Mouse (Mus musculus) lung, embryonic 16.5 days (tissue): ENCODE results near the gene Rrad. TPM values are rescaled to one million over a fixed set of nuclear protein-coding genes. Genes with fewer than 3 reads are reported as not detected.

Source experiments
- ATAC-seq: fragments of 200-750 bp; cut with Nextera tagmentation; 2 replicates; pipeline ENCODE4 v1.8.0; 2017; ENCODE audit warnings: low read depth, mild to moderate bottlenecking, moderate library complexity
- H3K27ac ChIP-seq: fragments of 300-500 bp; sonication (generic); 2 replicates; pipeline ENCODE4 v1.5.1; 2014; ENCODE audit warnings: mild to moderate bottlenecking, control low read depth, low read length
- H3K27me3 ChIP-seq: fragments of 300-500 bp; sonication (generic); 2 replicates; pipeline ENCODE4 v1.6.1; 2014; ENCODE audit warnings: low read depth, low read length, mixed read lengths; ENCODE audit not compliant: control insufficient read depth, insufficient read depth
- H3K36me3 ChIP-seq: fragments of 300-500 bp; sonication (generic); 2 replicates; pipeline ENCODE4 v1.6.1; 2014; ENCODE audit warnings: low read length; ENCODE audit not compliant: control insufficient read depth, insufficient read depth
- H3K4me1 ChIP-seq: fragments of 300-500 bp; sonication (generic); replicated peaks from 2 replicates; pipeline ENCODE4 v1.6.1; 2014; ENCODE audit warnings: low read length, mixed read lengths; ENCODE audit not compliant: control insufficient read depth, insufficient read depth
- H3K4me2 ChIP-seq: fragments of 300-500 bp; sonication (generic); 2 replicates; pipeline ENCODE4 v1.6.1; 2014; ENCODE audit warnings: low read depth, low read length, control low read depth
- H3K4me3 ChIP-seq: fragments of 300-500 bp; sonication (generic); 2 replicates; pipeline ENCODE4 v1.5.1; 2014; ENCODE audit warnings: mild to moderate bottlenecking, low read length, control low read depth
- H3K9ac ChIP-seq: fragments of 300-500 bp; sonication (generic); 2 replicates; pipeline ENCODE4 v1.6.1; 2014; ENCODE audit warnings: low read length, control low read depth
- H3K9me3 ChIP-seq: fragments of 300-500 bp; sonication (generic); 2 replicates; pipeline ENCODE4 v1.6.1; 2016; ENCODE audit warnings: low read length; ENCODE audit not compliant: control insufficient read depth
- WGBS: fragments of 180-500 bp; shearing (Covaris S2); extraction: QIAGEN DNeasy Blood & Tissue Kit; methylation state at CpG from one replicate; pipeline ENCODE4 v1.1.7; 2014; 5-methylcytosine and 5-hydroxymethylcytosine counted together
- polyA plus RNA-seq: library from polyadenylated mRNA; unstranded; fragments of >200 nt; fragmentation: Nextera tagmentation; extraction: Ambion mirVana; gene quantifications from 2 replicates; pipeline ENCODE4 v1.2.1, GENCODE M21; 2015

The Rrad gene
- polyA plus RNA-seq, 1 experiment from 2014 or later: 22.2 TPM

DNA sequence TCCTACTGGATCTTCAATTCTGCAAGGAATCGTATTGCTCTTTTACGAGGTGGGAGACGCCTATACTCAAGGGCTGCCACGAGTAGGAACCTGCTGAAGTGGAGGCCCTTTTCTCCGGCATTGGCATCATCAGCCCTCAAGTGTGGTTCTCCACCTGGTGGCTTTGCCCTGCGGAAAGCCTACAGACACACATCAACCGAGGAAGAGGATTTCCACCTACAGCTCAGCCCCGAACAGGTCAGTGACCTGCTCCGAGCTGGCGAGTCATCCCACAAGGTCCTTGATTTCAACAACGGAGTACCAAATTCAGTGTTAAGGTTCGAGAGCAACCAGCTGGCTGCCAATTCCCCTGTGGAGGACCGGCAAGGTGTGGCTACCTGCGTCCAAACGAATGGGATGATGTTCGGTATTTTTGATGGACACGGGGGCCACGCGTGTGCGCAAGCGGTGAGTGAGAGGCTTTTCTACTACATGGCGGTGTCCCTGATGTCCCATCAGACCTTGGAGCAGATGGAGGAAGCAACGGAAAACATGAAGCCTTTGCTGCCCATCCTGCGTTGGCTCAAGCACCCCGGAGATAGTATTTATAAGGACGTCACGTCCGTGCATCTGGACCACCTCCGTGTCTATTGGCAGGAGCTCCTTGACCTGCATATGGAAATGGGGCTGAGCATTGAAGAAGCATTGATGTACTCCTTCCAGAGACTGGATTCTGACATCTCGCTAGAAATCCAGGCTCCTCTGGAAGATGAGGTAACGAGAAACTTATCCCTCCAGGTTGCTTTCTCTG, 37.4 kb downstream of the Rrad start:
- Histone ChIP-seq H3K4me1 (peaks cover 8% of the 10 kb centered on the region), H3K9ac (no peak overlapping the region), H3K36me3 (peaks cover 8% of the 10 kb centered on the region), H3K4me3 (no peak overlapping the region), H3K27ac (no peak overlapping the region), H3K4me2 (no peak overlapping the region), H3K9me3 (no peaks in the 10 kb centered on the region), H3K27me3 (no peaks in the 10 kb centered on the region)
- ATAC-seq: no peak
- 85% methylated on average over 31 of the region's 31 CpGs for WGBS

DNA sequence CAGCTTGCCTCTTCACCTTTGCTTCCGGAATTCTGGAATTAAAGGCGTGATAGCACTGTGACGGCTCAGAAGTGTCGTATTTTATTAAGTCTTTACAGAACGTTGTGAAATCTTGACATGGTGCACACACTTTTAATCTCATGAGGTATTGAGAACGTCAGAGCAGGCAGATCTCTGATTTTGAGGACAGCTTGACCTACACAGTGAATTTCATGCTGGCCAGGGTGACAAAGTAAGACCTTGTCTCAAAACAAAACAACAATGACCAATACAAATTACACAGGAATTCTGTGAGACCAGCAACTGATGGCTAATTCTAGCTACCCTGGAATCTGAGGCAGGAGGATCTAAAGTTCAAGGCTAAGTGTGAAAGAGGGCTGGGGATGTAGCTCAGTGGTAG, 38.6 kb downstream of the Rrad start:
- H3K4me3 ChIP-seq: no peak overlapping the region
- H3K9ac ChIP-seq: no peak overlapping the region

DNA sequence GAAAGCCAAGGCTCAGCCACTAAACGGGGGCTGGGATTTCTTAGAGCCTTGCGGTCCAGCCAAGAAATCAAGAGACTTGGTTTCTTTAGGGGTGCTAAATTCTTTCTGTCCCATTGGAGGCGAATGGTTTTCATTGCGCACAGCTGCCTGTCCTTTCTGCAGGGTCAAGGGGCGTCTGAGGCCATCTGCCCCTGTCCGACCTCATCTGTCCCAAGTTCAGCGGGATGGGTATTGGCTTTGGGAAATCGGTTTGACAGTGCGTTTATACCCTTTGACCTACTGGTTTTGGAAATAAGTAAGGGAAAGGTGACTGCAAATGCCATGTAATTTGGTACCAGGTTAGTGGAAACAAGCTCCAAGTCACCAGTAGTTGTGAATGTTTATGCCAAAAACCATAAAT, 39.3 kb downstream of the Rrad start:
- WGBS: 2% methylated on average over 9 of the region's 9 CpGs
- Histone ChIP-seq H3K4me1 (peaks cover 8% of the 10 kb centered on the region), H3K4me2 (peak overlapping the region; percentile 94), H3K27me3 (no peaks in the 10 kb centered on the region), H3K4me3 (peak overlapping the region; percentile 52), H3K9ac (peak overlapping the region; percentile 61), H3K9me3 (no peaks in the 10 kb centered on the region), H3K27ac (peak overlapping the region; percentile 43; the same call in 1 of the 2 replicates), H3K36me3 (peaks cover 8% of the 10 kb centered on the region)
- no peak for ATAC-seq

More for the DNA sequence above, 38.6 kb downstream of the Rrad start:
- Histone ChIP-seq H3K4me2 (no peak overlapping the region), H3K4me1 (peaks cover 8% of the 10 kb centered on the region), H3K27me3 (no peaks in the 10 kb centered on the region), H3K27ac (no peak overlapping the region), H3K9me3 (no peaks in the 10 kb centered on the region), H3K36me3 (peaks cover 8% of the 10 kb centered on the region)
- 57% methylated on average over 6 of the region's 6 CpGs for WGBS
- ATAC-seq: no peak

DNA sequence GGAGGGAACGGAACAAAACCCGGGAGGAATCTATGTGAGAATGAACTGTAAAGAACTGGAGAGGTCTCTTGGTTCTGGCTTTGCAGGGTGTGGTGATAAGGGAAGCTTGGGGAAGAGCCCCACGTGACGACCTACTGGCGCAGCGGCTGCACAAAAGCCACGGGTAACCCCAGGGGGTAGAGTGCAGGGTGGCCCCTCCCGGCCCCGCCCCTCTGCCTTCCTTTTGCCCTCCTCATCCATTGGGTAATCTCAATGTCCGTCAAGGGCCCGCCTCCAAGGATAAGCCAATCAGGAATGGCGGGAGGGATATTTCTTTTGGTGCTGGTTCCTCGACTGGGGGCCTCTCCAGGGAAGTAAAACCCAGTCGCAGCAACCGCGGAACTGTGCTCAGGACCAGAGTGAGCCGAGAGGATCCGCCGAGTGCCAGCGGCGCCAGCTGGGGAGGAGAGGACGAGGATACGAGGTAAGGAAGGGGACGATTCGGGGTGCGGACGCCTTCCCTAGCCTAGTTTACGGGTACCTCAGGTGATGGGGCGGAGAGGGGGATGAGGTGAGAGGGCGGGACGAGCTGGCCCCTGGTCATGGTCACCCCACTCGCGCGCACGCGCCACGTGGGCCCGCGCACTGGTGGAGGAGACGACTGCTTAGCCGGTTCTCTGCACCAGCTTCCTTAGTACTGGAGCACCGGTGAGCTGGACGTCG, 39.8 kb downstream of the Rrad start, which contains the start of gene Pdp2:
Gene Pdp2, plus strand, starts transcription at position 319 of the 702 bp plus-strand sequence.
- H3K9ac ChIP-seq: peak within 1 kb of the TSS; percentile 61
- peak within 1 kb of the TSS; percentile 94 for H3K4me2 ChIP-seq
- peak within 1 kb of the TSS; percentile 52 for H3K4me3 ChIP-seq
- under 1% methylated on average over 40 of the region's 44 CpGs for WGBS
- H3K9me3 ChIP-seq: no peaks in the 10 kb centered on the region
- peaks cover 8% of the 10 kb centered on the region for H3K4me1 ChIP-seq
- no peaks in the 10 kb centered on the region for H3K27me3 ChIP-seq
- H3K36me3 ChIP-seq: peaks cover 8% of the 10 kb centered on the region
- ATAC-seq: peak; percentile 99
- peak within 1 kb of the TSS; percentile 43 for H3K27ac ChIP-seq

DNA sequence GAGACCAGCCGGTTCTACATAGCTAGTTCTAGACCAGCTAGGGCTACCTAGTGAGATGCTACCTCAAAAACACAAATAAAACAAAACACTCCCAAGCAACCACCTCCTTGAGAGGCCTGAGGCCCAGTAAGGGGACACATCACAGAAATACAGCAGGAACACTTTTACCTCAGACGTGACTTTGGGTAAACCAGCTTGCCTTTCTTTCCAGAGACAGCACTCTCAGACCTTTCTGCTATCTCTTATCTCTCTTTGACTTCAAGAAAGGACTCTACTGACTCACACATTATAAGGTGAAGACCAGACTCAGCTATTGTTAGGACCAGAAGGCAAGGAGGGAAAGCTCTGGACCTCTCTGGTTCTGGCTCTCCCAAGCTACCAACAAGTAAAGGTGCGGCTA, 40.8 kb downstream of the Rrad start:
- Histone ChIP-seq H3K36me3 (peaks cover 8% of the 10 kb centered on the region), H3K27ac (no peak overlapping the region), H3K4me2 (no peak overlapping the region), H3K4me3 (no peak overlapping the region), H3K9ac (no peak overlapping the region), H3K9me3 (no peaks in the 10 kb centered on the region), H3K4me1 (peaks cover 6% of the 10 kb centered on the region), H3K27me3 (no peaks in the 10 kb centered on the region)
- no peak for ATAC-seq
- 95% methylated on average over 3 of the region's 3 CpGs for WGBS

DNA sequence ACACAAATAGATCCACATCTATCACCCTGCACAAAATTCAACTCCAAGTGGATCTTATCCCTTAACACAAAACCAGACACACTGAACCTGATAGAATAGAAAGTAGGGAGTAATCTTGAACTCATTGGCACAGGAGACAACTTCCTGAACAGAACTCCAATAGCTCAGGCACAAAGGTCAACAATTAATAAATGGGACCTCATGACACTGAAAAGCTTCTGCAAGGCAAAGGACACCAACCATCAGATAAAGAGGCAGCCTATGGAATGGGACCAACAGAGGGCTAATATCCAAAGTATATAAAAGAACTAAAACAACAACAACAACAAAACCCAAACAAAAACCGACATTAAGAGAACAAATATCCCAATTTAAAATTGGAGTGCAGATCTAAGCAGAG, 46.6 kb downstream of the Rrad start:
- Histone ChIP-seq H3K4me1 (no peaks in the 10 kb centered on the region), H3K4me3 (no peak overlapping the region), H3K27me3 (no peaks in the 10 kb centered on the region), H3K9me3 (no peaks in the 10 kb centered on the region), H3K4me2 (no peak overlapping the region), H3K27ac (no peak overlapping the region), H3K9ac (no peak overlapping the region), H3K36me3 (no peaks in the 10 kb centered on the region)
- no peak for ATAC-seq
- WGBS: 32% methylated on average over 1 of the region's 1 CpGs

Other genes with a start within 250 kb of the Rrad start
- gene Cmtm4, start 235.5 kb downstream of the Rrad start, polyA plus RNA-seq: 2.5 and 2.6 TPM in 2 replicates
- gene Dync1li2, start 188.3 kb downstream of the Rrad start, polyA plus RNA-seq: 60.8 and 62.9 TPM in 2 replicates
- gene Terb1, start 121.4 kb downstream of the Rrad start, polyA plus RNA-seq: 0.10 and 0.35 TPM in 2 replicates
- gene Nae1, start 96.7 kb downstream of the Rrad start, polyA plus RNA-seq: 83.9 and 86.7 TPM in 2 replicates
- gene Car7, start 96.6 kb downstream of the Rrad start, polyA plus RNA-seq: 0.74 and 0.93 TPM in 2 replicates
- gene Pdp2, start 39.9 kb downstream of the Rrad start, polyA plus RNA-seq: 8.4 and 8.9 TPM in 2 replicates
- 70.4 and 75.6 TPM in 2 replicates for gene Cdh16, start 6.9 kb downstream of the Rrad start, polyA plus RNA-seq
- 109 and 111 TPM in 2 replicates for gene Ciao2b, start 10.6 kb upstream of the Rrad start, polyA plus RNA-seq
- 0.45 TPM in 1 of 2 replicates, not detected in the other for gene Ces2a, start 102.7 kb upstream of the Rrad start, polyA plus RNA-seq
- gene Ces2b, start 200.2 kb upstream of the Rrad start, polyA plus RNA-seq: 0.92 and 1.6 TPM in 2 replicates
- gene Ces2c, start 215.7 kb upstream of the Rrad start, polyA plus RNA-seq: not detected in 2 replicates